Mouse (Mus musculus) kidney, postnatal 4 days (tissue): ENCODE data around the gene Mrpl45.

Source experiments
- DNase-seq, 2 experiments: peaks; one replicate each; pipeline ENCODE4 v3.0.0; 2021; ENCODE audit warnings: mixed read lengths in 2 of 2

The Mrpl45 gene

GRCm38 (mm10) chr11:97370329-97371091 lies 55.0 kb downstream of the Mrpl45 start:
- DNase-seq: no peak

GRCm38 (mm10) chr11:97372159-97372864 lies 56.8 kb downstream of the Mrpl45 start:
- DNase-seq: no peak

- DNase-seq: no peak
Observed at GRCm38 (mm10) chr11:97373402-97373801, 57.9 kb downstream of the Mrpl45 start.
